Mouse (Mus musculus): ENCODE results near the gene Nsun6. TPM values are rescaled to one million over a fixed set of nuclear protein-coding genes. Genes with fewer than 3 reads are reported as not detected.

The Nsun6 gene
- polyA plus RNA-seq, 1 experiment = 0.24 TPM

GRCm38 (mm10) chr2:15049117-15049873, 5.6 kb downstream of the Nsun6 start, which contains the start of gene Arl5b:
TSS of gene Arl5b (plus strand) at chr2:15049395.
- Histone ChIP-seq H3K4me1 (ENCODE audit: control insufficient read depth, insufficient read depth, insufficient read length, low read length) (no peaks in the 10 kb centered on the region), H3K27ac (ENCODE audit: insufficient read depth, low read depth, low read length) (peak within 1 kb of the TSS; percentile 60; the same call in 1 of the 2 replicates), H3K4me3 (ENCODE audit: low read depth, low read length) (peak within 1 kb of the TSS; percentile 96), H3K27me3 (ENCODE audit: control insufficient read depth, insufficient read depth, low read length) (no peaks in the 10 kb centered on the region), H3K36me3 (ENCODE audit: control insufficient read depth, insufficient read depth, low read length) (peaks cover 5% of the 10 kb centered on the region)
- peak; percentile 44; the same call in 1 of the 2 replicates for TF ChIP-seq POLR2A (IDR thresholded peaks at IDR 0.05; ENCODE audit: low read depth, low read length)
- TF ChIP-seq CTCF (IDR thresholded peaks at IDR 0.05; ENCODE audit: extremely low read depth, insufficient read length, insufficient replicate concordance, low read depth, low read length) = no peak
- 7% methylated on average over 20 of the region's 20 CpGs for WGBS

- Histone ChIP-seq H3K36me3 (ENCODE audit: control insufficient read depth, insufficient read depth, low read length) (peaks cover 5% of the 10 kb centered on the region), H3K4me1 (ENCODE audit: control insufficient read depth, insufficient read depth, insufficient read length, low read length) (peaks cover 2% of the 10 kb centered on the region; the same call in 1 of the 2 replicates), H3K27me3 (ENCODE audit: control insufficient read depth, insufficient read depth, low read length) (no peaks in the 10 kb centered on the region), H3K27ac (ENCODE audit: insufficient read depth, low read depth, low read length) (no peak overlapping the region), H3K4me3 (ENCODE audit: low read depth, low read length) (no peak overlapping the region)
- 63% methylated on average over 5 of the region's 5 CpGs for WGBS
- no peak for TF ChIP-seq POLR2A (IDR thresholded peaks at IDR 0.05; ENCODE audit: low read depth, low read length)
- TF ChIP-seq CTCF (IDR thresholded peaks at IDR 0.05; ENCODE audit: extremely low read depth, insufficient read length, insufficient replicate concordance, low read depth, low read length) = no peak
These were observed 14.5 kb downstream of the Nsun6 start for GRCm38 (mm10) chr2:15040326-15040725.

- H3K4me3 ChIP-seq (ENCODE audit: low read depth, low read length) = no peak overlapping the region
- H3K27me3 ChIP-seq (ENCODE audit: control insufficient read depth, insufficient read depth, low read length) = no peaks in the 10 kb centered on the region
- peaks cover 5% of the 10 kb centered on the region for H3K36me3 ChIP-seq (ENCODE audit: control insufficient read depth, insufficient read depth, low read length)
- 31% methylated on average over 6 of the region's 6 CpGs for WGBS
- H3K27ac ChIP-seq (ENCODE audit: insufficient read depth, low read depth, low read length) = no peak overlapping the region
- TF ChIP-seq POLR2A (IDR thresholded peaks at IDR 0.05; ENCODE audit: low read depth, low read length) (no peak), CTCF (IDR thresholded peaks at IDR 0.05; ENCODE audit: extremely low read depth, insufficient read length, insufficient replicate concordance, low read depth, low read length) (no peak)
- peaks cover 2% of the 10 kb centered on the region; the same call in 1 of the 2 replicates for H3K4me1 ChIP-seq (ENCODE audit: control insufficient read depth, insufficient read depth, insufficient read length, low read length)
These were observed 16.2 kb downstream of the Nsun6 start for GRCm38 (mm10) chr2:15038705-15039104.

GRCm38 (mm10) chr2:15027816-15028215, 27.1 kb downstream of the Nsun6 start:
- Histone ChIP-seq H3K27me3 (ENCODE audit: control insufficient read depth, insufficient read depth, low read length) (no peaks in the 10 kb centered on the region), H3K4me1 (ENCODE audit: control insufficient read depth, insufficient read depth, insufficient read length, low read length) (no peaks in the 10 kb centered on the region), H3K4me3 (ENCODE audit: low read depth, low read length) (no peak overlapping the region), H3K36me3 (ENCODE audit: control insufficient read depth, insufficient read depth, low read length) (peaks cover 7% of the 10 kb centered on the region), H3K27ac (ENCODE audit: insufficient read depth, low read depth, low read length) (no peak overlapping the region)
- TF ChIP-seq POLR2A (IDR thresholded peaks at IDR 0.05; ENCODE audit: low read depth, low read length) (no peak), CTCF (IDR thresholded peaks at IDR 0.05; ENCODE audit: extremely low read depth, insufficient read length, insufficient replicate concordance, low read depth, low read length) (no peak)
- WGBS = 96% methylated on average over 1 of the region's 1 CpGs

GRCm38 (mm10) chr2:15026817-15027216, 28.1 kb downstream of the Nsun6 start:
- WGBS = 97% methylated on average over 3 of the region's 3 CpGs
- peaks cover 6% of the 10 kb centered on the region for H3K36me3 ChIP-seq (ENCODE audit: control insufficient read depth, insufficient read depth, low read length)
- H3K27ac ChIP-seq (ENCODE audit: insufficient read depth, low read depth, low read length) = no peak overlapping the region
- no peak overlapping the region for H3K4me3 ChIP-seq (ENCODE audit: low read depth, low read length)
- no peak for TF ChIP-seq CTCF (IDR thresholded peaks at IDR 0.05; ENCODE audit: extremely low read depth, insufficient read length, insufficient replicate concordance, low read depth, low read length)
- no peak for TF ChIP-seq POLR2A (IDR thresholded peaks at IDR 0.05; ENCODE audit: low read depth, low read length)
- H3K27me3 ChIP-seq (ENCODE audit: control insufficient read depth, insufficient read depth, low read length) = no peaks in the 10 kb centered on the region
- H3K4me1 ChIP-seq (ENCODE audit: control insufficient read depth, insufficient read depth, insufficient read length, low read length) = no peaks in the 10 kb centered on the region

GRCm38 (mm10) chr2:15008072-15008471, 46.8 kb downstream of the Nsun6 start:
- WGBS = 91% methylated on average over 1 of the region's 1 CpGs
- Histone ChIP-seq H3K36me3 (ENCODE audit: control insufficient read depth, insufficient read depth, low read length) (peaks cover 6% of the 10 kb centered on the region; the same call in 1 of the 2 replicates), H3K4me3 (ENCODE audit: low read depth, low read length) (no peak overlapping the region), H3K4me1 (ENCODE audit: control insufficient read depth, insufficient read depth, insufficient read length, low read length) (no peaks in the 10 kb centered on the region), H3K27ac (ENCODE audit: insufficient read depth, low read depth, low read length) (no peak overlapping the region), H3K27me3 (ENCODE audit: control insufficient read depth, insufficient read depth, low read length) (no peaks in the 10 kb centered on the region)
- no peak for TF ChIP-seq CTCF (IDR thresholded peaks at IDR 0.05; ENCODE audit: extremely low read depth, insufficient read length, insufficient replicate concordance, low read depth, low read length)
- TF ChIP-seq POLR2A (IDR thresholded peaks at IDR 0.05; ENCODE audit: low read depth, low read length) = no peak

- 69% methylated on average over 3 of the region's 3 CpGs for WGBS
- H3K27me3 ChIP-seq (ENCODE audit: control insufficient read depth, insufficient read depth, low read length) = no peaks in the 10 kb centered on the region
- H3K36me3 ChIP-seq (ENCODE audit: control insufficient read depth, insufficient read depth, low read length) = peaks cover 6% of the 10 kb centered on the region; the same call in 1 of the 2 replicates
- no peaks in the 10 kb centered on the region for H3K4me1 ChIP-seq (ENCODE audit: control insufficient read depth, insufficient read depth, insufficient read length, low read length)
- H3K4me3 ChIP-seq (ENCODE audit: low read depth, low read length) = no peak overlapping the region
- no peak for TF ChIP-seq POLR2A (IDR thresholded peaks at IDR 0.05; ENCODE audit: low read depth, low read length)
- no peak overlapping the region for H3K27ac ChIP-seq (ENCODE audit: insufficient read depth, low read depth, low read length)
These were observed 47.3 kb downstream of the Nsun6 start for GRCm38 (mm10) chr2:15007531-15007930.

All from small intestine, adult 2 months (tissue).